Mouse (Mus musculus) erythroblast, embryonic 14.5 days (primary cell): ENCODE results near the gene Cnr2.

Experiments used
- GATA1 ChIP-seq: IDR thresholded peaks from 2 replicates; pipeline ENCODE4 v1.6.1; 2012; ENCODE audit warnings: low read length, inconsistent platforms, mixed read lengths
- TAL1 ChIP-seq: IDR thresholded peaks from 3 replicates; pipeline ENCODE4 v1.6.1; 2012; ENCODE audit warnings: low read length, inconsistent platforms, mixed read lengths

- TF ChIP-seq GATA1 = peak; percentile 62
- TF ChIP-seq TAL1 = no peak
Observed at GRCm38 (mm10) chr4:135855536-135856222, 39.5 kb upstream of the Cnr2 start, which contains the start of gene Srsf10.
